Mouse (Mus musculus) B cell, adult 62 days (primary cell): ENCODE data around the gene Rpl35a. TPM values are rescaled to one million over a fixed set of nuclear protein-coding genes. Genes with fewer than 3 reads are reported as not detected.

Experiments
- total RNA-seq: library from RNA; stranded (reverse); gene quantifications from 4 replicates; pipeline ENCODE4 v1.2.4, GENCODE M21; 2023

Rpl35a gene
- total RNA-seq = 1,050 to 1,129 TPM (median 1,120 TPM) in 4 replicates

DNA sequence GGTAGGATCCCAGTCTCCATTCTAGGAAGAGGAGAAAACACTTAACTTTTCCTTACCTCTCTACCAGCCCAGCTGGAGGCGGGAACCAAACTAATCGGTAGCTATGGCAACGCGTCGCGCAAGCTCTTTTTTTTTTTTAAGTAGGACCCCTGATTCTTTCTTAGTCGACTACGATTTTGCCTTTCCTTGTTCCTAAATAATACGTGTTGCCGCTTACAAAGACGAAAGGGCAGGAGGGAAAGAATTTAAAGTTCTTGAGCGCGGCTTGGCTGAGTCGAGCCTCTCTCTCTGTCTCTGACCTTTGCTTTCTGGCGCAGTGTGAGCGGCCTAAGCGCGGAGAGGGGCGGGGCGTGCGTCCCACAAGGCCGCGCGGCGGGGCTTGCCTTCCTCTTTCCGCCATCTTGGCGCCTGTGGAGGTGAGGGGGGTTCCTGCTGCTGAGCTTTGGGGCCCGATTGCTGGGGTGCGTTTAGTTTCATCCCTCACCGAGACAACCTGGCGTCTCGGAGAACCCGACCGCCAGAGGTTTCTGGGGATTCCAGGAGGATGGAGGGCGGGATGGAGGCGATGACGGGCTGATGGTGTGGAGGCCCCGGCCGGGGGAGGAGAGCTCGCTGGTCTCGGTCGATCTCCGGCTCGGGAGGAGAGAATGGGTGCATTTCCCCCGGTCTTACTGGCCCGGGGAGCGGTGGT, at the start of gene Rpl35a, which contains the start of gene Iqcg:
Rpl35a (plus strand) TSS at position 359 of the 691 bp plus-strand sequence.
Iqcg (minus strand) TSS at position 124 of the 691 bp plus-strand sequence.

DNA sequence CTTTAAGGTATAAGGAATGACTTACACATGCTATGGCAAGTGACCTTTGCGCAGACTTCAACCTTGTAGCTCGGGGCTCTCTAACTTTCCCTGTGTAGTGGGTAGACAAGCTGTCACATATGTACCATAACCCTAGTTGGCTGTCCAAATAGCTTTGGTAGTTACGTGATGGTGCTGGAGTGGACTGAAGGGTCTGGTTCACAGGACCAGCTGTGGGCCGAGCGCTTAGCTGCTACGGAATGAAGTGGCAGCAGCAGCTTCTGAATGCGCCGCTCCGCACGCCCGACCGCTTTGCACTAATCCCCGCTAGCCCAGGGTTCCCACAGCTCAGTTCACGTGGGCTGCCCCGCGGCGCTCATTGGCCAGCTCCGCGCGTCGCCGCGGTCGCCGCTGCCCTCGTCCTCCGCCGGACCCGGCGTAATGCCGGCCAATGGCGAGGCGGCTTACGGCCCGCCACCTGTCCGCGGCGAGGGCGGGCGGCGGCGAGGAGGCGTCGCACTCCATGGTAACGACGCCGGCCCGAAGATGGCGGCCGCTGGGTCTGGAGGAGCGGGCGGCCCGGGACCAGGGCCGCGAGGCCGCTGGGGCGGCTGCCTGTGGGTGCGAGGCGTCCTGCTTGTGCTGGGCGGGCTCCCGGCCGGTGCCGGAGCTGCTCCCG, 5.9 kb downstream of the Rpl35a start, which contains the start of gene Lmln:
Lmln (plus strand) TSS at position 498 of the 658 bp plus-strand sequence.

Other genes starting within 250 kb of the Rpl35a start
- not detected in 4 replicates for gene Smbd1, start 246.0 kb upstream of the Rpl35a start, total RNA-seq
- 71.3 to 81.9 TPM (median 75.7 TPM) in 4 replicates for gene Fyttd1, start 179.0 kb upstream of the Rpl35a start, total RNA-seq
- 142 to 181 TPM (median 160 TPM) in 4 replicates for gene Rubcn, start 178.7 kb upstream of the Rpl35a start, total RNA-seq
- gene Lrch3, start 142.4 kb upstream of the Rpl35a start, total RNA-seq = 70.1 to 72.6 TPM (median 70.6 TPM) in 4 replicates
- gene Iqcg, start 235 bp upstream of the Rpl35a start, total RNA-seq = 0.30 to 0.72 TPM in 2 of 4 replicates, not detected in the others
- 1.5 to 3.1 TPM (median 2.6 TPM) in 4 replicates for gene Lmln, start 6.1 kb downstream of the Rpl35a start, total RNA-seq
- gene Osbpl11, start 128.6 kb downstream of the Rpl35a start, total RNA-seq = 23.8 to 25.8 TPM (median 24.6 TPM) in 4 replicates
- 47.7 to 57.6 TPM (median 50.5 TPM) in 4 replicates for gene Snx4, start 195.0 kb downstream of the Rpl35a start, total RNA-seq